Mouse (Mus musculus) forebrain, embryonic 11.5 days (tissue): ENCODE measurements around the gene Irak2. TPM values are rescaled to one million over a fixed set of nuclear protein-coding genes. Genes with fewer than 3 reads are reported as not detected.

ENCODE experiments used
- ATAC-seq: fragments of 200-750 bp; cut with Nextera tagmentation; replicated peaks from 2 replicates; pipeline ENCODE4 v1.8.0; 2017; ENCODE audit warnings: moderate TSS enrichment; ENCODE audit not compliant: low FRiP score
- DNase-seq: peaks from one replicate; pipeline ENCODE4 v3.0.0-alpha.2; 2017; ENCODE audit warnings: low spot score
- H3K27ac ChIP-seq: fragments of 300-500 bp; sonication (generic); 2 replicates; pipeline ENCODE4 v1.5.1; 2014; ENCODE audit warnings: low read depth, low read length
- H3K27me3 ChIP-seq: fragments of 300-500 bp; sonication (generic); 2 replicates; pipeline ENCODE4 v1.6.1; 2014; ENCODE audit warnings: mild to moderate bottlenecking, low read length, mixed read lengths; ENCODE audit not compliant: control insufficient read depth, insufficient read depth
- H3K36me3 ChIP-seq: fragments of 300-500 bp; sonication (generic); 2 replicates; pipeline ENCODE4 v1.6.1; 2014; ENCODE audit warnings: mild to moderate bottlenecking, low read length, moderate library complexity, mixed read lengths; ENCODE audit not compliant: control insufficient read depth, insufficient read depth
- H3K4me1 ChIP-seq: fragments of 300-500 bp; sonication (generic); replicated peaks from 2 replicates; pipeline ENCODE4 v1.6.1; 2014; ENCODE audit warnings: low read length, mixed read lengths; ENCODE audit not compliant: control insufficient read depth, insufficient read depth
- H3K4me2 ChIP-seq: fragments of 300-500 bp; sonication (generic); 2 replicates; pipeline ENCODE4 v1.6.1; 2014; ENCODE audit warnings: low read depth, mild to moderate bottlenecking, low read length, moderate library complexity, mixed read lengths; ENCODE audit not compliant: severe bottlenecking
- H3K4me3 ChIP-seq: fragments of 300-500 bp; sonication (generic); 2 replicates; pipeline ENCODE4 v1.5.1; 2014; ENCODE audit warnings: low read depth, low read length
- H3K9ac ChIP-seq: fragments of 300-500 bp; sonication (generic); 2 replicates; pipeline ENCODE4 v1.6.1; 2014; ENCODE audit warnings: low read length
- H3K9me3 ChIP-seq: fragments of 300-500 bp; sonication (generic); 2 replicates; pipeline ENCODE4 v1.6.1; 2016; ENCODE audit warnings: low read length, mixed read lengths; ENCODE audit not compliant: control insufficient read depth
- WGBS: fragments of 180-500 bp; shearing (Covaris S2); extraction: QIAGEN DNeasy Blood & Tissue Kit; methylation state at CpG from one replicate; pipeline ENCODE4 v1.1.7; 2014; 5-methylcytosine and 5-hydroxymethylcytosine counted together
- polyA plus RNA-seq: library from polyadenylated mRNA; unstranded; fragments of >200 nt; fragmentation: Nextera tagmentation; extraction: Ambion mirVana; gene quantifications from 2 replicates; pipeline ENCODE4 v1.2.1, GENCODE M21; 2014

Gene Irak2
- polyA plus RNA-seq = 1.6 and 2.1 TPM in 2 replicates

DNA sequence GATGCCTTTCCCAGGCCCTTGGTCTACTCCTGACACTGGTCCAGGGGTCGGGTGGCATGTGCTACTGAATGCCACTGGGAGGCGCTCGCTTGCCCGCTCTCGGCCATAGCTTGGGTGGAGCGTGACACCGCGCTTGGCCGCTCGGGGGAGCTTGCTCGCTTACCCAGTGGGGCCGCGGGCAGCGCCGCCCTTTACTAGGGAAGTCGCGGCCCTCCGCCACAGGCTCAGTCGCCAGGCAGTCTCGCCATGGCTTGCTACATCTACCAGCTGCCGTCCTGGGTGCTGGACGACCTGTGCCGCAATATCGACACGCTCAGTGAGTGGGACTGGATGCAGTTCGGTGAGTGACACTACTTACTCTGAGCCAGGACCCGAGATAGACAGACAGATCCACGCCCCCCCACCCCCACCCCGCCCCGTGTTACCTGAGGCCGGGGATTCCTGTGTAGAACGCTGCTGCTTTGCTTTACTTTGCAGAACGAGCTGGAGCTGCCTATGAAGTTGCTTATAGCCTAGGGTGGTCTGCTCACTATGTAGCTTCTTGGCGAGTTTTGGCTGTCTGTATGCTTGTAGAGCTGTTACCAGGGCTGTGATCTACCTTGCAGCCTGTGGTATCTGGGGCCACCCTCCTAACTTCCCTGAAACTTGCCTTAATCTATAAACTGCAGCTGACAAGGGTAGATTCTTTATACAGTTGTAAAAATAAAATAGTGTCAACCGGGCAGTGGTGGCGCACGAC lies at the start of gene Irak2:
Irak2 (plus strand) TSS at position 166 of the 739 bp plus-strand sequence.
- WGBS = 9% methylated on average over 37 of the region's 37 CpGs
- peak within 1 kb of the TSS; percentile 40 for H3K4me3 ChIP-seq
- peak within 1 kb of the TSS; percentile 44 for H3K9ac ChIP-seq
- H3K27me3 ChIP-seq = no peaks in the 10 kb centered on the region
- H3K4me1 ChIP-seq = no peaks in the 10 kb centered on the region
- ATAC-seq = peak; percentile 94
- H3K9me3 ChIP-seq = no peaks in the 10 kb centered on the region
- H3K36me3 ChIP-seq = no peaks in the 10 kb centered on the region
- peak; percentile 96 for DNase-seq
- peak within 1 kb of the TSS; percentile 77 for H3K4me2 ChIP-seq
- H3K27ac ChIP-seq = no peak within 1 kb of the TSS

GRCm38 (mm10) chr6:113592637-113593036 lies 45.6 kb upstream of the Irak2 start:
- no peak overlapping the region for H3K9ac ChIP-seq
- no peak overlapping the region for H3K27ac ChIP-seq
- H3K36me3 ChIP-seq = no peaks in the 10 kb centered on the region
- ATAC-seq (no peak), DNase-seq (no peak)
- no peak overlapping the region for H3K4me3 ChIP-seq
- WGBS = 87% methylated on average over 2 of the region's 2 CpGs
- no peaks in the 10 kb centered on the region for H3K9me3 ChIP-seq
- H3K4me1 ChIP-seq = no peaks in the 10 kb centered on the region
- no peak overlapping the region for H3K4me2 ChIP-seq
- no peaks in the 10 kb centered on the region for H3K27me3 ChIP-seq

DNA sequence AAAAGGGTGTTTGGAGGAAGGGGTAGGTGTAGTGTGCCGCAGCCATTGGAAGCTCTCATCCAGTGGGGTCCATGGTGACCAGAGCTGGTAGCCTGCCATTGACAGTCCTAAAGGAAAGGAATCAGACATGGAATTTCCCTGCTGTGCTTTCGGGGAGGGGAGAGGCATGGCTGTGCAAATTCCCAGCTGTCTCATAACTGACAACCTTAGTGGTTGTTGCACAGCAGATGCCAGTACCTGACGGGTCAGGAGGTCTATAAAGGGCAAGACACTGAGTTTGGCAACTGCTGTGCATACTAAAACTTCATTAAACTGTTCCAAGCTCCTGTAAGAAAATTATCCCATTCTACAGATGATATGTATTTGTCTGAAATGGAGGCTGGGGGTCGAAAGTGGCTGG lies 40.3 kb upstream of the Irak2 start:
- no peak for ATAC-seq
- WGBS = 93% methylated on average over 4 of the region's 4 CpGs
- no peak overlapping the region for H3K4me3 ChIP-seq
- H3K4me1 ChIP-seq = peaks cover 5% of the 10 kb centered on the region; the same call in 1 of the 2 replicates
- no peaks in the 10 kb centered on the region for H3K27me3 ChIP-seq
- no peaks in the 10 kb centered on the region for H3K9me3 ChIP-seq
- DNase-seq = no peak
- H3K36me3 ChIP-seq = no peaks in the 10 kb centered on the region
- H3K27ac ChIP-seq = no peak overlapping the region
- H3K9ac ChIP-seq = no peak overlapping the region
- no peak overlapping the region for H3K4me2 ChIP-seq

DNA sequence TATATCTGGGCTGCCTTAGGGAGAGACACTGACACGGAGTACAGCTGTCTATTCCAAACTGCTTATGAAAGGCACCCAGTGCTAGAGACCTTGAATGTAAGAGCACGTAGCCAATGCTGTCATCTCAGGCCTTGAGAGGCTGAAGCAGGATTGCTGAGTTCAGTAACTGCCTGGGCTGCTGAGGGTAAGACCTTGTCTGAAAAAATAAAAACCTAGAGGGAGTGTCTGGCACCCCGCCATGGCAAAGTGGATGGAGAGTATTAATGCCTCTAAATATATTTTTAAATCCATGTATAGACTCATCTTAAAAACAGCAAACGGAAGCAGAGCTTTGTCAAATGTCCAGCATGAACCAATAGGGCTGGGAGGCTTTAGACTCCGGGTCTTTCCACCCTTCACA lies 38.4 kb upstream of the Irak2 start:
- no peaks in the 10 kb centered on the region for H3K27me3 ChIP-seq
- H3K9ac ChIP-seq = no peak overlapping the region
- 81% methylated on average over 5 of the region's 5 CpGs for WGBS
- no peak overlapping the region for H3K4me2 ChIP-seq
- H3K9me3 ChIP-seq = no peaks in the 10 kb centered on the region
- ATAC-seq = no peak
- peaks cover 5% of the 10 kb centered on the region; the same call in 1 of the 2 replicates for H3K4me1 ChIP-seq
- no peak overlapping the region for H3K4me3 ChIP-seq
- H3K27ac ChIP-seq = no peak overlapping the region
- DNase-seq = no peak
- H3K36me3 ChIP-seq = no peaks in the 10 kb centered on the region

- H3K4me3 ChIP-seq = no peak within 1 kb of the TSS
Observed at GRCm38 (mm10) chr6:113600543-113601139, 37.6 kb upstream of the Irak2 start, which contains the start of gene Fancd2os. Fancd2os (minus strand) TSS chr6:113600715.

GRCm38 (mm10) chr6:113602821-113603220 lies 35.4 kb upstream of the Irak2 start:
- DNase-seq = no peak

More at GRCm38 (mm10) chr6:113600543-113601139, 37.6 kb upstream of the Irak2 start, which contains the start of gene Fancd2os:
- Histone ChIP-seq H3K9me3 (no peaks in the 10 kb centered on the region), H3K27ac (no peak within 1 kb of the TSS), H3K4me1 (peaks cover 5% of the 10 kb centered on the region; the same call in 1 of the 2 replicates), H3K4me2 (peak within 1 kb of the TSS; percentile 21; the same call in 1 of the 2 replicates), H3K9ac (peak within 1 kb of the TSS; percentile 41), H3K36me3 (no peaks in the 10 kb centered on the region), H3K27me3 (no peaks in the 10 kb centered on the region)
- ATAC-seq (no peak), DNase-seq (peak; percentile 63)
- 48% methylated on average over 23 of the region's 23 CpGs for WGBS

GRCm38 (mm10) chr6:113603993-113604392 lies 34.3 kb upstream of the Irak2 start:
- ATAC-seq (0 out of 2 replicates have a peak, but pooled peaks have one; percentile 6), DNase-seq (no peak)
- H3K36me3 ChIP-seq = no peaks in the 10 kb centered on the region
- H3K27me3 ChIP-seq = no peaks in the 10 kb centered on the region
- 50% methylated on average over 12 of the region's 12 CpGs for whole genome bisulfite sequencing
- peak overlapping the region; percentile 93; the same call in 1 of the 2 replicates for H3K9ac ChIP-seq
- peaks cover 13% of the 10 kb centered on the region; the same call in 1 of the 2 replicates for H3K4me1 ChIP-seq
- peak overlapping the region; percentile 86 for H3K4me2 ChIP-seq
- H3K27ac ChIP-seq = no peak overlapping the region; the same call in 1 of the 2 replicates
- no peaks in the 10 kb centered on the region for H3K9me3 ChIP-seq
- peak overlapping the region; percentile 94 for H3K4me3 ChIP-seq

More at GRCm38 (mm10) chr6:113602821-113603220, 35.4 kb upstream of the Irak2 start:
- Histone ChIP-seq H3K4me2 (no peak overlapping the region), H3K36me3 (no peaks in the 10 kb centered on the region), H3K9ac (no peak overlapping the region), H3K27ac (no peak overlapping the region), H3K4me1 (peaks cover 13% of the 10 kb centered on the region; the same call in 1 of the 2 replicates), H3K9me3 (no peaks in the 10 kb centered on the region), H3K4me3 (no peak overlapping the region), H3K27me3 (no peaks in the 10 kb centered on the region)
- ATAC-seq = no peak
- WGBS = 94% methylated on average over 6 of the region's 6 CpGs

- Histone ChIP-seq H3K27ac (peak within 1 kb of the TSS; percentile 50), H3K9me3 (no peaks in the 10 kb centered on the region), H3K4me1 (peaks cover 13% of the 10 kb centered on the region; the same call in 1 of the 2 replicates), H3K36me3 (no peaks in the 10 kb centered on the region), H3K9ac (peak within 1 kb of the TSS; percentile 93), H3K4me2 (peak within 1 kb of the TSS; percentile 86), H3K27me3 (no peaks in the 10 kb centered on the region), H3K4me3 (peak within 1 kb of the TSS; percentile 94)
- under 1% methylated on average over 65 of the region's 65 CpGs for WGBS
- ATAC-seq = peak; percentile 92
- DNase-seq = peak; percentile 93
Observed at GRCm38 (mm10) chr6:113604432-113605223, 33.6 kb upstream of the Irak2 start, which contains the start of gene Brk1. Brk1 (plus strand) TSS chr6:113604772.
